Mouse (Mus musculus) ES-CJ7 (cell line): Measurements from ENCODE around the gene Ppme1.

Experiments
- DNase-seq: peaks from one replicate; pipeline ENCODE4 v3.0.0; 2011; ENCODE audit warnings: low read depth, low spot score

Gene Ppme1

GRCm38 (mm10) chr7:100279803-100280202 is 92.3 kb downstream of the Ppme1 start:
- DNase-seq = peak; percentile 57
